In genomic region chr7:13397832-13398231, GRCm38 (mm10) we compare ENCODE assay signal across 25 mouse cellular contexts. TPM values are rescaled to one million over a fixed set of nuclear protein-coding genes. Genes with fewer than 3 reads are reported as not detected.
"Had no signal": no experiment of that assay in that cellular context is flagged by ENCODE, and none has a peak within 500 bp of the region (broad histone marks: within the 10 kb centered on the region; RNA-seq: fewer than 3 reads in every experiment).

Cabp5 (plus strand) TSS chr7:13398132.

- H3K4me3 ChIP-seq: neural tube, embryonic 12.5 days; neural tube, embryonic 13.5 days; neural tube, embryonic 15.5 days; stomach, embryonic 15.5 days had no signal

- DNase-seq: right cerebral cortex, adult 18-20 months; right cerebral cortex, postnatal 14 days; right cerebral cortex, postnatal 25 days; right cerebral cortex, postnatal 4 days; spleen, adult 18-20 months; thymus, adult 18-20 months; thymus, adult 2 months; thymus, postnatal 14 days; thymus, postnatal 25 days; thymus, postnatal 36 days; thymus, postnatal 4 days had no signal

- H3K4me1 ChIP-seq: neural tube, embryonic 12.5 days; neural tube, embryonic 13.5 days; neural tube, embryonic 15.5 days; stomach, embryonic 15.5 days had no signal

- H3K36me3 ChIP-seq: neural tube, embryonic 12.5 days; neural tube, embryonic 13.5 days; neural tube, embryonic 15.5 days; stomach, embryonic 15.5 days had no signal

- H3K27me3 ChIP-seq: neural tube, embryonic 12.5 days; neural tube, embryonic 13.5 days; neural tube, embryonic 15.5 days; stomach, embryonic 15.5 days had no signal

- H3K9me3 ChIP-seq: neural tube, embryonic 15.5 days; stomach, embryonic 15.5 days had no signal

RNA-seq across cellular contexts. Expression of gene Cabp5, which starts in this region (rescaled TPM):
- total RNA-seq: neutrophil, adult 5-6 weeks had no signal
- polyA plus RNA-seq: neural tube, embryonic 11.5 days; neural tube, embryonic 12.5 days; neural tube, embryonic 14.5 days; small intestine, adult 2 months; spleen, adult 2 months; stomach, embryonic 15.5 days; stomach, embryonic 16.5 days; stomach, postnatal 0 days; testis, adult 2 months; thymus, adult 2 months; thymus, postnatal 0 days; urinary bladder, adult 2 months had no signal
